Mouse (Mus musculus) spleen, postnatal 4 days (tissue): ENCODE results near the gene Il33.
"Not testable (repeated sequence)": the region's sequence is repeated elsewhere in the genome, so short reads cannot be mapped to it uniquely, and the experiment has no call there.

Source experiments
- DNase-seq, 2 experiments: peaks; one replicate each; pipeline ENCODE4 v3.0.0; 2022; ENCODE audit warnings: low spot score in 2 of 2

Gene Il33

DNA sequence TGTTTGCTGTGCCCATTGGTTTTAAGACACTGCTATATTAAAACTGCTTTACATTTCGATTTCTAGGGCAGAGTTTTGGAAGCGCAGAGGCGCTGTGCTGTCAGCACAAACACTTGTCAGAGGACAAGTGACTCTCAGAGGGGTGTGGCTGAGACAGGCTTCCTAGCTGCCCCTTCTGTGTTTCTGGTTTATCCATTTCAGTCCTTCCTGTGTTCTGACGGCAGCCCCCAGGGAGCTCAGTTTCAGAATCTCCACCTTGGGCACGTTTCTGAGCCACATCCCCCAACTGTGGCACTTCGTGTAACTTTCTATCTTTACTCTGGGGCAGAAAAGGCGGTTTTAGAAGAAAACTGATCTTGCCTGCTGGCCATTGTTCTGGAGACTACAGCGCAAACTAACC lies 12.5 kb downstream of the Il33 start:
- DNase-seq: no peak

GRCm38 (mm10) chr19:29940239-29940638 lies 15.3 kb downstream of the Il33 start:
- no peak for DNase-seq

- DNase-seq: no peak
These were observed 16.3 kb downstream of the Il33 start for GRCm38 (mm10) chr19:29941208-29941607.

GRCm38 (mm10) chr19:29942358-29942757 lies 17.4 kb downstream of the Il33 start:
- DNase-seq: no peak

DNA sequence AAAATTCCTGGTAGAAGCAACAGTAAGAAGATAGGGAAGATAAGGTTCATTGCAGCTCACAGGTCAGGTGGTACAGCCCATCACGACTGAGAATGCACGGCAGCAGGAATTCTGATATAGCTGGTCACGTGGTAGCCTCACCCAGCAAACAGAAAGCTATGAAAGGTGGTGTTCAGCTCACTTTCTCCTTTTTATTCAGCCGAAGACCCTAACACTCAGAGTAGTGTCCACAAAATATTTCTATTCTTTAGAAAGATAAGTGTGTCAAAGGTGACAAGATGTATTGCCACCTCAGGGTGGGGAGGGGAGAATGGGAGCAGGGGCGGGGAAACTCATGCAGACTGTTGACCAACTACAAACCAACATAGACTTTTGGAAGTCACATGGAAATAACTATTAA lies 19.5 kb downstream of the Il33 start:
- no peak for DNase-seq

- DNase-seq: not testable (repeated sequence)
These were observed 20.0 kb downstream of the Il33 start for GRCm38 (mm10) chr19:29944935-29945334.

DNA sequence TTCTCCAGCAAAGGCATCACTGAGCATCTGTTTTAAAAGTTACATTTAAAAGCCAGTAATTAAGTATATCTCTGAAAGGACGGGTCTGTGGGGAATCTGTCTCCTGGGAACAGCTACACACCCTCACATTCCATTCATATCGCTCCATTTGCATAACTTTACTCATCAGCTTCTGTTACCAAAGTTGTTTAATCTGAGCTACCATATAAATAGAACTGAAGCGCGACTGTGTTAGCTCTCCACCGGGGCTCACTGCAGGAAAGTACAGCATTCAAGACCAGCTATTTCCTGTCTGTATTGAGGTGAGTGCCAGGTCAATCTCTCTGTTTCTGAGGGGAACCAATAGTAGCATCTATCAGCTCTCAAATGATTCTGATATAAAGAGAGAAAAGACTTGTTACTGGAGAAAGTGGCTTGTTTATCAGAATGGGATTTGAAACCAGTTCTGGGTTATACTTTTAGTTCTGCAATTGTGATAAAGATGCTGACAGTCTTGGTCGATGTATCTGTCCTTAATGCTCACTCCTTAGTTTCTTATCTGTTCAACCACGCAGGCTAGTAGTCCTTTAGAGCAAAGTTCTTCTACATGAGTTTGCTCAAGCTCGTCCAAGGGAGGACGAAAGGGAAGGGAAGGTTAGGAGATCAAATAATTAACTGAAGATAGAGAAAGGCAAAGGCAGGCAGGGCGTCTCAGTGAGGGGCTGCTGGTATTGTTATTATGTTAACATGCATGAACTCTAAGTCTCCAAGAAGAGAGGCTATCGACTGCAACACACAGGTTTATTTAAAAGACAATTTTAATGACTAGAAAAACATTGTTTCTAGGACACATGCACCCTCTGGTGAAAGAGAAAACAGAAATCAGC lies 20.9 kb downstream of the Il33 start:
- no peak for DNase-seq

DNA sequence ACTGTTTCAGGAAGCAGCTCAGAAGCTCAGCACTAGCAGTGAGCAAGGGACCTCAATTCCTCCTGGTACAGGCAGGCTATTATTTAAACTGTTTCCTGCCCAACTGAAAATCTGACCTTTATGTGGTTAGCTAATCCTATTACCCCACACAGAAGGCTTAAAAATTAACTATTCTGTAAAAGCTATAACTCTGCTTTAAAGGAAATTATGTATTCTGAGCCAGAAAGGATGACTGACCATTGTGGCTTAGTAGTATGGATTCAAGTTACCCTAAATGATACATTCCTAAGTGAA lies 21.5 kb downstream of the Il33 start:
- DNase-seq: no peak

- DNase-seq: no peak
These were observed 22.1 kb downstream of the Il33 start for GRCm38 (mm10) chr19:29947056-29947455.

GRCm38 (mm10) chr19:29947891-29948801 lies 23.2 kb downstream of the Il33 start:
- peak; percentile 30 to 67 for DNase-seq

DNA sequence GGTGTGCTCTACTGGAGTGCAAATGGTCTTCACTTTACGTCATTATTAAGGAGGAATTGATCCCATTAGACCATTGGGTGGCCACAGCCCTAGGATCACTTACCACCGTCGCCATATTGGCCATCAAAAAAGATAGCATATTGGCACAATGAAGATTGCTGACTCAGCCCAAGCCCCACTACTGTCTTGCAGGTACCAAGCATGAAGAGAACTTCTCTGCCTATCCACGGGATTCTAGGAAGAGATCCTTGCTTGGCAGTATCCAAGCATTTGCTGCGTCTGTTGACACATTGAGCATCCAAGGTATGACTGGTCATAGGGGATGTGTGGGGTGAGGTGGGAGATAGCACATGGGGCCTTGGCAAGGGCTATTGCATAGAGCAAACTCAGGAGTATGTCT lies 27.6 kb downstream of the Il33 start:
- no peak for DNase-seq

DNA sequence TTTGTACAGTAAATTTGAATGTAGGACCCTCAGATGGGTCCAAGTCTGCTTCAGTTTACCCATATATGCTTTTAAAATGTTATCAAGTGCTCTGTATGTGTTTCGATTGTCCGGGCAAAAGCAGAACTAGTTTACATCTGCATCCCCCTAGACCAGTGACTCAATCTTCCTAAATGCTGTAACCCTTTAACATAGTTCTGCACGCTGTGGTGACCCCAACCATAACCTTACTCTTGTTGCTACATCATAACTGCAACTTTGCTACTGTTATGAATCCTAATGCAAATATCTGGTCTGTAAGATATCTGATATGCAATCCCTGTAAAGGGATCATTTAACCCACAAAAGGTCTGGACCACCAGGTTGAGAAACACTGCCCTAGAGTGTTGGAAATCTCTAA lies 28.9 kb downstream of the Il33 start:
- no peak for DNase-seq

- DNase-seq: no peak
These were observed 30.5 kb downstream of the Il33 start for GRCm38 (mm10) chr19:29955454-29955853.

DNA sequence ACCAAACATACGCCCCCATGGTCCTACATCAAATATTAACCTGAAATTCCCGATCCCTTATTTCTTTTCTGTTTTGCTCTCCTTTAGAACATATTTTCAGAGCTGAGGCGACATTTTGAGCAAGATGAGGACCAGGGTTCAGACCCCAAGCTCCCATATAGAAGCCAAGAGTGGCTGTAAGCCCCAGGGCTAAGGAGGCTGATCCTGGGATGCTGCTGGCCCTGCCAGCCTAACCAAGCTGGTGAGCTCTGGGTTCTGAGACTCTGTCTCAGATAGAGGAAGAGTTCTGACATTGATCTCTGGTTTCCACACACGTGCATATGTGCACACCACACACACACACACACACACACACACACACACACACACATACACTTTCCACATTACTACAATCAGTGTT lies 36.0 kb downstream of the Il33 start:
- DNase-seq: no peak

- DNase-seq: no peak
These were observed 36.9 kb downstream of the Il33 start for GRCm38 (mm10) chr19:29961842-29962241.

GRCm38 (mm10) chr19:29963598-29964092 lies 38.7 kb downstream of the Il33 start:
- no peak for DNase-seq

DNA sequence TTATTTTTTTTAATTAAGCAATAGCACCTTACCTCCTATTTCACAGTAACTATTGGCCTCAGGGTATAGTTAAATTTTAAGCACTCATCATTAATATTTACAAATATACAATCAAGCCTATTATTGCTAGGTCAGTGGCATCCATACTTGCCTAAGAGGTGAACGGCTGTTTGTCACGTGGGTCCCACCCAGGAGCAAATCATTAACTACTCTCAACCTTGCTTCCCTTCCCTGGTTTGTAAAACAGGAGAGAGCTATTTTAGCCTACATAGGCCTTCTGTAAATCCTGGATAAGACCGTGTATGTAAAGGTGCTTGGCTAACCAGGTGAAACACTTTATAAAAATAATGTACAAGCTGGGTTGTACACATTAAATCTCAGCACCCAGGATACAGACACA lies 43.0 kb downstream of the Il33 start:
- no peak for DNase-seq

DNA sequence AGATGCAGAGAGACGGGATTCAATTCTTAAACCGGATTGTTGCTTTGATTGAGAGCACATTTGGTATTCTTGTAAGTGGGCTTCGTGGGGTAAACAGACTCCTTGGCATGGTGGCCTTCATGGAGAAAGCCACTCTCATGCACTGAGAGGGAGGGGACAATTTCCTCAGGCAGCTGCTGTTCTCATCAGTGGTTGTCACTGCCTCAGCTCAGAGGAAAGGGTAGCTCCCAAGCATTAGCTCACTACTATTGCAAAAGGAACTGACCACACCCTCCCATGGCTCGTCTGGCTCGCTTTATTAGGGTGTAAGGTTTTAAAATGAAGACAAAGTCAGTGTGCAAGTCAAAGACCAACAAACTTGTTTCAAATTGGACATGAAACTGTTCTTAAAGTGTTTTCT lies 48.5 kb downstream of the Il33 start:
- DNase-seq: no peak

DNA sequence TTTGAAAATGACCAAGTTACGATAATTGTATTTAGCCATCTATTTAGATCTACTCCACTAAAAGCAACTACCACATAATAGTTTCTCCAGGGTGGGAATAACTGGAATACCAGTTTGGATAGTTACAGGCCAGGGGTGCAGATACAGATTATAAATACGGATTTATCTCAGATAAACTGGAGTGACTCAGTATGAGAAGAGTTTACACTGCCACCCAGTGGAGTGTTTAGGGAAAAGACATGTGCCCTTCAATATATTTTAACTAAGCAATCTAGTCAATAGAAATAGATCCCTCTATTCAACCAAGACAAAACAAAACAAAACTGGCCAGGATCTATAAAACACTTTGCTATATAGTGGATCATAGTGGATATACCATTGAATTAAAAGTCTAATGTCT lies 53.9 kb downstream of the Il33 start:
- DNase-seq: no peak

DNA sequence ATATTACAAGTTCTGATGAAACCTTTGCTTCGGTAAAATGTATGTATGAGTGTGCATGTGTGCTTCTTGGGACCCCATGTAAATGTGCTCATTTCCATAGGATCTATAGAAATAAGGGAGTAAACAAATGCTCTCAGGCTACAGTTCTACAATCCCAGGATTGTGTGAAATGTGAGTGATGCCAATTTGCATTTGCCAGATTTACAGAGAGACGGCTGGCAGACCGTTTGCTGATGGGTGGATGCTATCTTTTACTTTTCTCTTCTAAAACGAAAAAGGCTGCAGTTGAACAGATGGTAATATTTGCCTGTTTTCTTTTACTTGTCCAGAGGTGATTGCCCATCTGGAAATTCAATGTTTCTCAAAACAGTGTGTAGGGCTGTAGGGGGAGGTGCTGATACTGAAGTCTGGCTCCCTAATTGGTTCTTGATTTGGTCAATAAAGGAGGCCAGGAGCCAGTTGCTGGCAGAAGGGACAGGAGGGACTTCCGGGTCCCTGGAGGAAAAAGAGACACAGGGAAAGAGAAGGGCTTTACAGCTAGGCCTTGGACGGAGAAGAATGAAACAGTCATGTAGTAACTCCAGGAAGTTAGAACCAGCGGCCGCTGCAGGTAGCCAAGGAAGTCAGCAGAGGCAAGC lies 54.7 kb downstream of the Il33 start:
- no peak for DNase-seq

- DNase-seq: no peak
These were observed 59.5 kb downstream of the Il33 start for GRCm38 (mm10) chr19:29984208-29985005.
